Mouse (Mus musculus): ENCODE data around the gene Spred1. TPM values are rescaled to one million over a fixed set of nuclear protein-coding genes. Genes with fewer than 3 reads are reported as not detected.

The Spred1 gene
- polyA plus RNA-seq, 1 experiment: 6.3 TPM

GRCm38 (mm10) chr2:117200869-117201338 is 79.7 kb downstream of the Spred1 start:
- TF ChIP-seq GATA1 (IDR thresholded peaks at IDR 0.05; ENCODE audit: low read length): no peak

GRCm38 (mm10) chr2:117203350-117203749 is 82.2 kb downstream of the Spred1 start:
- TF ChIP-seq GATA1 (IDR thresholded peaks at IDR 0.05; ENCODE audit: low read length): no peak

GRCm38 (mm10) chr2:117204534-117204933 is 83.4 kb downstream of the Spred1 start:
- no peak for TF ChIP-seq GATA1 (IDR thresholded peaks at IDR 0.05; ENCODE audit: low read length)

GRCm38 (mm10) chr2:117205066-117205465 is 83.9 kb downstream of the Spred1 start:
- TF ChIP-seq GATA1 (IDR thresholded peaks at IDR 0.05; ENCODE audit: low read length): no peak

- no peak for TF ChIP-seq GATA1 (IDR thresholded peaks at IDR 0.05; ENCODE audit: low read length)
Measured at GRCm38 (mm10) chr2:117210416-117211085, 89.4 kb downstream of the Spred1 start.

GRCm38 (mm10) chr2:117216152-117216551 is 95.0 kb downstream of the Spred1 start:
- no peak for TF ChIP-seq GATA1 (IDR thresholded peaks at IDR 0.05; ENCODE audit: low read length)

GRCm38 (mm10) chr2:117217695-117218216 is 96.6 kb downstream of the Spred1 start:
- TF ChIP-seq GATA1 (IDR thresholded peaks at IDR 0.05; ENCODE audit: low read length): no peak

- TF ChIP-seq GATA1 (IDR thresholded peaks at IDR 0.05; ENCODE audit: low read length): no peak
Measured at GRCm38 (mm10) chr2:117219536-117219935, 98.4 kb downstream of the Spred1 start.

GRCm38 (mm10) chr2:117222651-117223050 is 101.5 kb downstream of the Spred1 start:
- TF ChIP-seq GATA1 (IDR thresholded peaks at IDR 0.05; ENCODE audit: low read length): no peak

- no peak for TF ChIP-seq GATA1 (IDR thresholded peaks at IDR 0.05; ENCODE audit: low read length)
Measured at GRCm38 (mm10) chr2:117228601-117229125, 107.5 kb downstream of the Spred1 start.

- no peak for TF ChIP-seq GATA1 (IDR thresholded peaks at IDR 0.05; ENCODE audit: low read length)
Measured at GRCm38 (mm10) chr2:117230261-117230660, 109.1 kb downstream of the Spred1 start.

- no peak for TF ChIP-seq GATA1 (IDR thresholded peaks at IDR 0.05; ENCODE audit: low read length)
Measured at GRCm38 (mm10) chr2:117231257-117231656, 110.1 kb downstream of the Spred1 start.

Other genes starting within 250 kb of the Spred1 start
- not detected in 2 replicates for gene Tmco5, start 242.7 kb upstream of the Spred1 start, polyA plus RNA-seq (2012)
- 9.3 and 9.7 TPM in 2 replicates for gene Fam98b, start 128.4 kb downstream of the Spred1 start, polyA plus RNA-seq (2012)
- gene Rasgrp1, start 221.6 kb downstream of the Spred1 start, polyA plus RNA-seq (2012): not detected in 2 replicates